Mouse (Mus musculus): ENCODE measurements at regions not wholly inside any gene's neighbourhood (a gene's known extent, or its start where the extent isn't known, plus 50 kb on each side); places are given as distances from the start of the nearest gene placed in this dataset.

- DNase-seq = no peak
Measured at GRCm38 (mm10) chr2:106318695-106319266, 315.4 kb upstream of the Dnajc24 start.

- DNase-seq = no peak
Measured at GRCm38 (mm10) chr2:106346781-106347180, 343.4 kb upstream of the Dnajc24 start.

- DNase-seq = no peak
Measured at GRCm38 (mm10) chr2:106347249-106347648, 343.9 kb upstream of the Dnajc24 start.

- DNase-seq = no peak
Measured at GRCm38 (mm10) chr2:106355565-106355964, 337.5 kb upstream of the Mpped2 start.

- DNase-seq = peak; percentile 52
Measured at GRCm38 (mm10) chr2:106355984-106356547, 337.0 kb upstream of the Mpped2 start.

- no peak for DNase-seq
Measured at GRCm38 (mm10) chr2:106368641-106369040, 324.4 kb upstream of the Mpped2 start.

GRCm38 (mm10) chr2:106383415-106384285, 309.4 kb upstream of the Mpped2 start:
- no peak for DNase-seq

- no peak for DNase-seq
Measured at GRCm38 (mm10) chr2:106384286-106384595, 308.8 kb upstream of the Mpped2 start.

GRCm38 (mm10) chr2:106384842-106385241, 308.2 kb upstream of the Mpped2 start:
- no peak for DNase-seq

- DNase-seq = no peak
Measured at GRCm38 (mm10) chr2:106412158-106412557, 280.9 kb upstream of the Mpped2 start.

- DNase-seq = no peak
Measured at GRCm38 (mm10) chr2:106415474-106416019, 277.5 kb upstream of the Mpped2 start.

GRCm38 (mm10) chr2:106418181-106418580, 274.9 kb upstream of the Mpped2 start:
- DNase-seq = no peak

GRCm38 (mm10) chr2:106424974-106425373, 268.1 kb upstream of the Mpped2 start:
- DNase-seq = no peak

GRCm38 (mm10) chr2:106425451-106425881, 267.6 kb upstream of the Mpped2 start:
- no peak for DNase-seq

- DNase-seq = no peak
Measured at GRCm38 (mm10) chr2:106426010-106426409, 267.1 kb upstream of the Mpped2 start.

GRCm38 (mm10) chr2:106427237-106427636, 265.8 kb upstream of the Mpped2 start:
- DNase-seq = no peak

- DNase-seq = no peak
Measured at GRCm38 (mm10) chr2:106428909-106429308, 264.2 kb upstream of the Mpped2 start.

- peak; percentile 54 for DNase-seq
Measured at GRCm38 (mm10) chr2:106431141-106431540, 261.9 kb upstream of the Mpped2 start.

- no peak for DNase-seq
Measured at GRCm38 (mm10) chr2:106431637-106432199, 261.4 kb upstream of the Mpped2 start.

GRCm38 (mm10) chr2:106436136-106436535, 256.9 kb upstream of the Mpped2 start:
- no peak for DNase-seq

GRCm38 (mm10) chr2:106454310-106454974, 238.6 kb upstream of the Mpped2 start:
- DNase-seq = no peak

- no peak for DNase-seq
Measured at GRCm38 (mm10) chr2:106455039-106455438, 238.0 kb upstream of the Mpped2 start.

- no peak for DNase-seq
Measured at GRCm38 (mm10) chr2:106455972-106456371, 237.1 kb upstream of the Mpped2 start.

All from kidney, adult 18-20 months (tissue).